Mouse (Mus musculus) gastrocnemius, postnatal 14 days (tissue): ENCODE data around the gene Zbtb34. TPM values are rescaled to one million over a fixed set of nuclear protein-coding genes. Genes with fewer than 3 reads are reported as not detected.

Experiments
- DNase-seq: peaks from one replicate; pipeline ENCODE4 v3.0.0; 2021; ENCODE audit warnings: mixed read lengths
- intact Hi-C: fragments of 180-260 bp; cut with DNase I; formaldehyde crosslinking; loops from one replicate; pipeline ENCODE4 v1.15.1; 2025; ENCODE audit warnings: low total_unique reads
- total RNA-seq, 2 experiments: library from RNA; stranded (reverse); gene quantifications; 2 replicates each; pipeline ENCODE4 v1.2.3; 2021

The Zbtb34 gene
- total RNA-seq, 2 experiments from 2014 or later: 6.4 to 8.5 TPM

- intact Hi-C loops: no loop called here
- DNase-seq: no peak
Observed at GRCm38 (mm10) chr2:33417454-33417853, 13.7 kb downstream of the Zbtb34 start.

GRCm38 (mm10) chr2:33414019-33414418 lies 17.1 kb downstream of the Zbtb34 start:
- intact Hi-C loops: no loop called here

GRCm38 (mm10) chr2:33412111-33412510 lies 19.0 kb downstream of the Zbtb34 start:
- intact Hi-C loops: no loop called here
- DNase-seq: peak; percentile 23

More at GRCm38 (mm10) chr2:33414019-33414418, 17.1 kb downstream of the Zbtb34 start:
- no peak for DNase-seq

- intact Hi-C loops: loop anchor here (5.0 kb wide), 1 partner anchor 246 kb away; no protein-coding TSS in a partner anchor
- no peak for DNase-seq
Observed at GRCm38 (mm10) chr2:33403511-33404003, 27.6 kb downstream of the Zbtb34 start.

- intact Hi-C loops: loop anchor here (5.0 kb wide), 1 partner anchor 245 kb away; no protein-coding TSS in a partner anchor
- DNase-seq: no peak
Observed at GRCm38 (mm10) chr2:33402638-33403037, 28.5 kb downstream of the Zbtb34 start.

GRCm38 (mm10) chr2:33402236-33402635 lies 28.9 kb downstream of the Zbtb34 start:
- intact Hi-C loops: loop anchor here (5.0 kb wide), 1 partner anchor 245 kb away; no protein-coding TSS in a partner anchor
- DNase-seq: peak; percentile 74

GRCm38 (mm10) chr2:33401217-33401616 lies 29.9 kb downstream of the Zbtb34 start:
- no peak for DNase-seq
- intact Hi-C loops: loop anchor here (5.0 kb wide), 1 partner anchor 244 kb away; no protein-coding TSS in a partner anchor

GRCm38 (mm10) chr2:33400541-33400940 lies 30.6 kb downstream of the Zbtb34 start:
- intact Hi-C loops: loop anchor here (5.0 kb wide), 1 partner anchor 243 kb away; no protein-coding TSS in a partner anchor
- no peak for DNase-seq

- no peak for DNase-seq
- intact Hi-C loops: no loop called here
Observed at GRCm38 (mm10) chr2:33399091-33399490, 32.0 kb downstream of the Zbtb34 start.

GRCm38 (mm10) chr2:33397036-33397435 lies 34.1 kb downstream of the Zbtb34 start:
- DNase-seq: no peak

GRCm38 (mm10) chr2:33395053-33395452 lies 36.1 kb downstream of the Zbtb34 start:
- intact Hi-C loops: no loop called here
- no peak for DNase-seq

More at GRCm38 (mm10) chr2:33397036-33397435, 34.1 kb downstream of the Zbtb34 start:
- intact Hi-C loops: no loop called here

- DNase-seq: no peak
- intact Hi-C loops: no loop called here
Observed at GRCm38 (mm10) chr2:33393951-33394635, 37.0 kb downstream of the Zbtb34 start.

GRCm38 (mm10) chr2:33393021-33393420 lies 38.1 kb downstream of the Zbtb34 start:
- no peak for DNase-seq
- intact Hi-C loops: no loop called here

- intact Hi-C loops: no loop called here
- DNase-seq: no peak
Observed at GRCm38 (mm10) chr2:33371648-33372408, 59.3 kb downstream of the Zbtb34 start.

GRCm38 (mm10) chr2:33370777-33371647 lies 60.1 kb downstream of the Zbtb34 start, which contains the start of gene Ralgps1:
Ralgps1 (minus strand) TSS chr2:33371486.
- peak; percentile 97 for DNase-seq
- intact Hi-C loops: no loop called here

GRCm38 (mm10) chr2:33370276-33370776 lies 60.8 kb downstream of the Zbtb34 start:
- intact Hi-C loops: no loop called here

GRCm38 (mm10) chr2:33369453-33369852 lies 61.7 kb downstream of the Zbtb34 start:
- intact Hi-C loops: no loop called here
- DNase-seq: no peak

More at GRCm38 (mm10) chr2:33370276-33370776, 60.8 kb downstream of the Zbtb34 start:
- no peak for DNase-seq

- no peak for DNase-seq
- intact Hi-C loops: no loop called here
Observed at GRCm38 (mm10) chr2:33368486-33368885, 62.6 kb downstream of the Zbtb34 start.
